Mouse (Mus musculus) megakaryocyte, embryonic 14.5 days (primary cell): ENCODE measurements around the gene Gm20547.

Source experiments
- FLI1 ChIP-seq: IDR thresholded peaks from 2 replicates; pipeline ENCODE4 v1.6.1; 2012; ENCODE audit warnings: low read length, inconsistent platforms, mixed read lengths
- GATA1 ChIP-seq: IDR thresholded peaks from 3 replicates; pipeline ENCODE4 v1.6.1; 2012; ENCODE audit warnings: mixed read lengths, low read length, inconsistent platforms, borderline replicate concordance

DNA sequence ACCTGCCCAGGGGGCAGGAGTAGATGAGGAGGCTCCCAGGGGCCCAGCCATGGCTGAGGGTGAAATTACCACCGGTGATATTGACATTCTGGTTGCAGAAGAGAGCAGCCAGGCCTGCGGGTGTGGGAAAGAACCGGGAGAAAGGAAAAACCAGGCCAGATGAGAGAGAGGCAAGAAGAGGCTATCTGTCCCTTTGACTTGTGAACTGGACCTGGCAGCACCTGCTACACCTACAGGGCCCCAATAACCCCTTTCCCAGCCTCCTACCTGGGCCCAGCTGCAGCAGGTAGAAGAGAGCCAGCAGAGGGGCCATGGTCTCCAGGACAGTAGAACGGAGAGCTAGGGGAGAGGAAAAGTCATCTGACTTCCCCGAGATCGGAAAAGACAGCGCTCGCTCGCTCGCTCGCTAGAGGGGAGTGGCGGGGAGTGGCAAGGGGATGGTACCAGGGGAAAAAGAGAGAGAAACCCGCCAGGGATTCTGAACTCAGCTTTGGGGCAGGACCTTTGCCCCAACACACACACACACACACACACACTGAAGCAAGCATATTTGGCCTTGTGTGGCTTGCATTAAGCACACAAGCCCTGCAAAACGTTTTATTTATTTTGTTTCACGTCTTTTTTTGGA is at the start of gene Gm20547:
- TF ChIP-seq GATA1 (no peak), FLI1 (no peak)
